Mouse (Mus musculus) liver, embryonic 14.5 days (tissue): ENCODE measurements around the gene Slc39a1.

Experiments used
- CTCF ChIP-seq: IDR thresholded peaks from 2 replicates; pipeline ENCODE4 v1.5.1; 2016; ENCODE audit warnings: antibody characterized with exemption, low read depth, control low read depth
- EP300 ChIP-seq: IDR thresholded peaks from 2 replicates; pipeline ENCODE4 v1.6.1; 2016; ENCODE audit warnings: antibody characterized with exemption, low read depth

- TF ChIP-seq CTCF (no peak), EP300 (no peak)
Measured at GRCm38 (mm10) chr3:90273855-90274254, 25.9 kb downstream of the Slc39a1 start.
